Mouse (Mus musculus) liver, postnatal 0 days (tissue): ENCODE measurements at regions not wholly inside any gene's neighbourhood (a gene's known extent, or its start where the extent isn't known, plus 50 kb on each side); places are given as distances from the start of the nearest gene placed in this dataset.

Experiments
- CTCF ChIP-seq: sonication (generic); IDR thresholded peaks from 2 replicates; pipeline ENCODE4 v1.5.1; 2016; ENCODE audit warnings: antibody characterized with exemption, low read depth
- EP300 ChIP-seq: IDR thresholded peaks from 2 replicates; pipeline ENCODE4 v1.6.1; 2016; ENCODE audit warnings: antibody characterized with exemption, low read depth, mild to moderate bottlenecking

GRCm38 (mm10) chr1:142742307-142742706, 898.2 kb upstream of the B3galt2 start:
- TF ChIP-seq CTCF: peak; percentile 65
- no peak for TF ChIP-seq EP300
